Mouse (Mus musculus) stomach, embryonic 16.5 days (tissue): Measurements from ENCODE around the gene Otud7a. TPM values are rescaled to one million over a fixed set of nuclear protein-coding genes. Genes with fewer than 3 reads are reported as not detected.
A peak's percentile ranks its signal among the peaks of the same experiment; 100 is the strongest.

Source experiments
- ATAC-seq: fragments of 200-750 bp; cut with Nextera tagmentation; 2 replicates; pipeline ENCODE4 v1.8.0; 2017; ENCODE audit warnings: moderate number of reproducible peaks, moderate TSS enrichment; ENCODE audit not compliant: insufficient read depth, low FRiP score
- H3K27ac ChIP-seq: fragments of 300-500 bp; sonication (generic); 2 replicates; pipeline ENCODE4 v1.5.1; 2014; ENCODE audit warnings: low read length
- H3K27me3 ChIP-seq: fragments of 300-500 bp; sonication (generic); 2 replicates; pipeline ENCODE4 v1.6.1; 2014; ENCODE audit warnings: low read length, control low read depth, mixed read lengths; ENCODE audit not compliant: control insufficient read depth, insufficient read depth
- H3K36me3 ChIP-seq: fragments of 300-500 bp; sonication (generic); 2 replicates; pipeline ENCODE4 v1.6.1; 2014; ENCODE audit warnings: low read length; ENCODE audit not compliant: control insufficient read depth, insufficient read depth
- H3K4me1 ChIP-seq: fragments of 300-500 bp; sonication (generic); 2 replicates; pipeline ENCODE4 v1.6.1; 2014; ENCODE audit warnings: low read length, control low read depth, mixed read lengths; ENCODE audit not compliant: control insufficient read depth, insufficient read depth
- H3K4me2 ChIP-seq: fragments of 300-500 bp; sonication (generic); 2 replicates; pipeline ENCODE4 v1.6.1; 2014; ENCODE audit warnings: low read depth, low read length, mixed read lengths
- H3K4me3 ChIP-seq: fragments of 300-500 bp; sonication (generic); replicated peaks from 2 replicates; pipeline ENCODE4 v1.5.1; 2014; ENCODE audit warnings: mild to moderate bottlenecking, low read length
- H3K9ac ChIP-seq: fragments of 300-500 bp; sonication (generic); 2 replicates; pipeline ENCODE4 v1.6.1; 2014; ENCODE audit warnings: low read length
- H3K9me3 ChIP-seq: fragments of 300-500 bp; sonication (generic); replicated peaks from 2 replicates; pipeline ENCODE4 v1.6.1; 2016; ENCODE audit warnings: low read length, control low read depth; ENCODE audit not compliant: control insufficient read depth
- WGBS: fragments of 180-500 bp; shearing (Covaris S2); extraction: QIAGEN DNeasy Blood & Tissue Kit; methylation state at CpG from one replicate; pipeline ENCODE4 v1.1.7; 2014; 5-methylcytosine and 5-hydroxymethylcytosine counted together
- polyA plus RNA-seq: library from polyadenylated mRNA; unstranded; fragments of >200 nt; fragmentation: Nextera tagmentation; extraction: Ambion mirVana; gene quantifications from 2 replicates; pipeline ENCODE4 v1.2.1, GENCODE M21; 2015

The Otud7a gene
- polyA plus RNA-seq, 1 experiment from 2014 or later = 0.19 TPM

GRCm38 (mm10) chr7:63738142-63738541, 293.6 kb downstream of the Otud7a start:
- 74% methylated on average over 1 of the region's 1 CpGs for WGBS
- Histone ChIP-seq H3K27ac (no peak overlapping the region), H3K27me3 (no peaks in the 10 kb centered on the region), H3K9ac (no peak overlapping the region), H3K9me3 (no peaks in the 10 kb centered on the region), H3K4me2 (no peak overlapping the region), H3K4me3 (no peak overlapping the region), H3K36me3 (no peaks in the 10 kb centered on the region), H3K4me1 (no peaks in the 10 kb centered on the region)
- no peak; the same call in 1 of the 2 replicates for ATAC-seq

DNA sequence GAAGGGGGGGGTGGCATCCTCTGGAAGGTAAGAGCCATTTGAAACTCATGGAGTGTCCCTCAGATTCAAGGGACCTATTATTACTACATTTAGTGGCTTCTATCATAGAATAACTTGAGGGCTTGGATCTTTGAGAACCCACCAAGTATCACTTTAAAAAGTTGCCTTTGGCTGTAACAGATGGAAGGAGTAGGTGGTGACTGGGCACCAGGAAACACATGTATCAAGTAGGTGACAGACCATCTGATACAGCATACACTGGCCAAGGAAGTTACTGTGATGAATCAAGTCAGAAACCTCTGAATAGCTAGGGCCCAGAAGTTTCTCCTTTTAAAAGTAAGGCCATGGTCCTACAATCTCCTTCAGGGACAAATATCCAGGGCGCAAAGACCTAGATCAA, 298.6 kb downstream of the Otud7a start:
- Histone ChIP-seq H3K4me1 (no peaks in the 10 kb centered on the region), H3K9ac (no peak overlapping the region), H3K4me2 (no peak overlapping the region), H3K9me3 (no peaks in the 10 kb centered on the region), H3K27ac (no peak overlapping the region), H3K27me3 (no peaks in the 10 kb centered on the region), H3K36me3 (no peaks in the 10 kb centered on the region), H3K4me3 (no peak overlapping the region)
- ATAC-seq = no peak
- WGBS = 96% methylated on average over 1 of the region's 1 CpGs

DNA sequence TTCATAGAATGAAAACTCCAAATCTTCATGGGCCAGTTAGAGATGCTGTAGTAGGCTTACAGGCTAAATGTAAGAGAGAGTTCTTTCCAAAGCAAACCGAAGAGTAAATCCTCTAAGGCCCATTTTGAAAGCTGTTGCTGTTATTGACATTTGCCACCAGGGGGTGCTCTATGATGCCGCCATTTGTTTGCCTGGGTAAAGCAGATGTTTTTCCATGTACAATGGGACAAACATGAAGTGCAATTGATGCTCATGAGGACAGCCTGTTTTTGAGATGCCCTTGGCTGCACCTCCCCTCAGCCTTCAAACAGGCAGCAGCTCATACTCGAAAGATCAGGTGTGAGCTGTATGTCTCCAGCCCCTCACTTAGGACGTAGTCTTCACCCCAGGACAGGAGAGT, 307.5 kb downstream of the Otud7a start:
- H3K4me3 ChIP-seq = no peak overlapping the region
- H3K9me3 ChIP-seq = no peaks in the 10 kb centered on the region
- H3K27me3 ChIP-seq = peaks cover 29% of the 10 kb centered on the region
- peaks cover 12% of the 10 kb centered on the region for H3K4me1 ChIP-seq
- H3K4me2 ChIP-seq = no peak overlapping the region
- H3K9ac ChIP-seq = no peak overlapping the region
- no peak for ATAC-seq
- no peaks in the 10 kb centered on the region for H3K36me3 ChIP-seq
- 46% methylated on average over 4 of the region's 4 CpGs for WGBS
- H3K27ac ChIP-seq = no peak overlapping the region

- no peak overlapping the region for H3K4me2 ChIP-seq
- H3K4me3 ChIP-seq = no peak overlapping the region
- no peaks in the 10 kb centered on the region for H3K36me3 ChIP-seq
- ATAC-seq = peak; percentile 48; the same call in 1 of the 2 replicates
- H3K27me3 ChIP-seq = peaks cover 41% of the 10 kb centered on the region
- H3K4me1 ChIP-seq = peaks cover 13% of the 10 kb centered on the region
- no peak overlapping the region for H3K9ac ChIP-seq
- WGBS = 9% methylated on average over 6 of the region's 6 CpGs
- no peak overlapping the region for H3K27ac ChIP-seq
- H3K9me3 ChIP-seq = no peaks in the 10 kb centered on the region
Measured at GRCm38 (mm10) chr7:63753274-63753751, 308.8 kb downstream of the Otud7a start.

DNA sequence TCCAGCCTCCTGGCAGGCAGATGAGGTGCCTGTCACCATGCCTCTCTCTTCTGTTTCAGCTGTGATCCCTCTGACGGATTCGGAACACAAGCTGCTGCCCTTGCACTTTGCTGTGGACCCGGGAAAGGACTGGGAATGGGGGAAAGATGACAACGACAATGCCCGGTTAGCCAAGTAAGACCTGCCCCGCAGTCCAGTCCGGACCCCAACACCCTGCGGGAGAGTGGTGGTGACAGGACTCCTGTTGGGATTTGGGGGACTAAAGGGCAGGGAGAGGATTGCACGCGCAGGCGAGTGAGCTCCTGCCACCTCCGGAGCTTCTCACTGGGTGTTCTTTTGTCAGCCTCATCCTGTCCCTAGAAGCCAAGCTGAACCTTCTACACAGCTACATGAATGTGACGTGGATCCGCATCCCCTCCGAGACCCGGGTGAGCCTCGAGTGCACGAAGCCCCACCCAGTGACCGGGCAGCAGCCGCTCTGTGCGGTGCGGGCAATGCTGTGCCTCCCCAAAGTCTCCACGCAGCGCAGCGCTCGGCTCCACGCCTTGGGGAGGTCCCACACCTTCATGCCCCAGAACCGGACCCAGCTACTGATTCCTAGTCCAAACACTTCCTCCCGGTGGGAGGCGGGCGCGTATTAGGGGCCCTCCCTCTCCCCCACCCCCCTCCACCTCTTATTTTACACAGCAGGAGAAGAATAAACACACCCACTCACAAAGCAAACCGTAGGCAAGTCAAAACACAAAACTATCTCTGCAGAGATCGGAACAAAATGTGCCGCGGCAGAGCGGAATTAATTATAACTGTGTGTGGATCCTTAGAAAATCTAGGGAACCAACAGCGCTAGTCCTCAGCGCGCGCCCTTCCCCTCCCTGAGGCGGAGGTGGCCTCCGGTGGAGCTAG, 310.3 kb downstream of the Otud7a start:
- peak overlapping the region; percentile 79 for H3K4me2 ChIP-seq
- 0 out of 2 replicates have a peak, but pooled peaks have one; percentile 44 for ATAC-seq
- H3K9me3 ChIP-seq = no peaks in the 10 kb centered on the region
- H3K36me3 ChIP-seq = no peaks in the 10 kb centered on the region
- peak overlapping the region; percentile 44 for H3K4me3 ChIP-seq
- whole genome bisulfite sequencing = under 1% methylated on average over 42 of the region's 43 CpGs
- H3K9ac ChIP-seq = peak overlapping the region; percentile 66
- peak overlapping the region; percentile 42 for H3K27ac ChIP-seq
- peaks cover 18% of the 10 kb centered on the region for H3K4me1 ChIP-seq
- H3K27me3 ChIP-seq = peaks cover 56% of the 10 kb centered on the region

DNA sequence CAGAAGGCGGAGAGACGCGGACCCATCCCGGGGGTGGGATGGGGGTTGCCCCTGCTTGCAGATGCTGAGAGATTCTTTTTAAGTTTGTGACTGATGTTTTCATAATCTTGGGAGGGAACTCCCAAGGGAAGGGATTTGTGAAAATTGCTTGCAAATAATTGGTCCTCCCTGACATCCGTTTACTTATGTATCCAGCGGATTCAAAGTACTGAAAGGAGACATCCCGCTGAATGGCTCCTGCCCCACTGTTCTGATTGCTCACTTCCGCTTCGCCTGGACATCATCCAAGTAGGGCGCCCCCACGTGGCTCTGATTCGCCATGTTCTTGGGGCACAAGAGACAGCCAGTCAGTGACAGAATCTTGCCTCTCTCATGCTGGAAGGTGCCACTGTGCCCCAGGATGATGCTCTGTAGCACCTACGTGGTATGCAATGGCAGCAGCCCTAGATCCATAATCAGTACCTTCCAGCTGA, 311.0 kb downstream of the Otud7a start:
- no peak for ATAC-seq
- Histone ChIP-seq H3K4me3 (peak overlapping the region; percentile 44), H3K27ac (no peak overlapping the region; the same call in 1 of the 2 replicates), H3K4me1 (peaks cover 18% of the 10 kb centered on the region), H3K27me3 (peaks cover 59% of the 10 kb centered on the region), H3K9me3 (no peaks in the 10 kb centered on the region), H3K36me3 (no peaks in the 10 kb centered on the region), H3K9ac (peak overlapping the region; percentile 66), H3K4me2 (peak overlapping the region; percentile 79)
- WGBS = 1% methylated on average over 13 of the region's 13 CpGs

DNA sequence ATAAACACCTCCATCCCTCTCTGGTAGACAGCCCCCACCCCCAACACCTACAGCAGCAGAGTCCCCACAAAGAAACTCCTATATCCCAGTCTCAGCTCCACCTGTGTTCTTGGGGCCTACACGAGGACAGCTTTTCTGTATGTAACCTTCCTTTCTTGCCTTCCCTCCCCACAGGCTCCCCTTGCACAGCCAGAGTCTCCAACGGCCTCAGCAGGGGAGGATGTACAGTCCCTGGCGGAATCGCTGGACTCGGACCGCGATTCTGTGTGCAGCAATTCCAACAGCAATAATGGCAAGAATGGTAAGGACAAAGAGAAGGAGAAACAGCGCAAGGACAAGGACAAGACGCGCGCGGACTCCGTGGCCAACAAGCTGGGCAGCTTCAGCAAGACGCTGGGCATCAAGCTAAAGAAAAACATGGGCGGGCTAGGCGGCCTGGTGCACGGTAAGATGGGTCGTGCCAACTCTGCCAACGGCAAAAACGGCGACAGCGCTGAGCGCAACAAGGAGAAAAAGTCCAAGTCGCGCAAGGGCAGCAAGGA, 312.7 kb downstream of the Otud7a start:
- 7% methylated on average over 25 of the region's 25 CpGs for WGBS

GRCm38 (mm10) chr7:63757678-63758239, 313.2 kb downstream of the Otud7a start:
- no peak overlapping the region for H3K27ac ChIP-seq
- H3K4me1 ChIP-seq = peaks cover 18% of the 10 kb centered on the region
- no peak for ATAC-seq
- peak overlapping the region; percentile 70 for H3K4me2 ChIP-seq
- H3K9ac ChIP-seq = peak overlapping the region; percentile 46; the same call in 1 of the 2 replicates
- H3K9me3 ChIP-seq = no peaks in the 10 kb centered on the region
- peak overlapping the region; percentile 47 for H3K4me3 ChIP-seq
- H3K36me3 ChIP-seq = no peaks in the 10 kb centered on the region
- 1% methylated on average over 85 of the region's 85 CpGs for WGBS
- H3K27me3 ChIP-seq = peaks cover 72% of the 10 kb centered on the region

More for the DNA sequence above, 312.7 kb downstream of the Otud7a start:
- Histone ChIP-seq H3K27ac (no peak overlapping the region), H3K4me3 (peak overlapping the region; percentile 47), H3K4me1 (peaks cover 18% of the 10 kb centered on the region), H3K27me3 (peaks cover 68% of the 10 kb centered on the region), H3K36me3 (no peaks in the 10 kb centered on the region), H3K4me2 (peak overlapping the region; percentile 70), H3K9me3 (no peaks in the 10 kb centered on the region), H3K9ac (no peak overlapping the region)
- ATAC-seq = no peak
